Mouse (Mus musculus) megakaryocyte, adult 5-6 weeks (primary cell): ENCODE data around the gene Mlxipl. TPM values are rescaled to one million over a fixed set of nuclear protein-coding genes. Genes with fewer than 3 reads are reported as not detected.

Experiments used
- ATAC-seq: 2 replicates; pipeline ENCODE4 v1.8.0; 2016; ENCODE audit warnings: mild to moderate bottlenecking, inconsistent platforms; ENCODE audit not compliant: poor library complexity, severe bottlenecking
- total RNA-seq, 2 experiments: library from RNA; stranded (forward) in 1 of 2; stranded (reverse) in 1 of 2; fragments of 153-499, 151-499 nt in 1 of 2; fragments of 221-1000, 200-1000 nt in 1 of 2; gene quantifications; 2 replicates each; pipeline versions ENCODE4 v1.2.3 to v1.2.4; 2015 to 2017

Gene Mlxipl
- total RNA-seq, 2 experiments from 2014 or later: 0.31 to 0.62 TPM

- no peak for ATAC-seq
Measured at GRCm38 (mm10) chr5:135181776-135182175, 92.1 kb downstream of the Mlxipl start.

- ATAC-seq: no peak
Measured at GRCm38 (mm10) chr5:135183131-135183861, 93.6 kb downstream of the Mlxipl start.

DNA sequence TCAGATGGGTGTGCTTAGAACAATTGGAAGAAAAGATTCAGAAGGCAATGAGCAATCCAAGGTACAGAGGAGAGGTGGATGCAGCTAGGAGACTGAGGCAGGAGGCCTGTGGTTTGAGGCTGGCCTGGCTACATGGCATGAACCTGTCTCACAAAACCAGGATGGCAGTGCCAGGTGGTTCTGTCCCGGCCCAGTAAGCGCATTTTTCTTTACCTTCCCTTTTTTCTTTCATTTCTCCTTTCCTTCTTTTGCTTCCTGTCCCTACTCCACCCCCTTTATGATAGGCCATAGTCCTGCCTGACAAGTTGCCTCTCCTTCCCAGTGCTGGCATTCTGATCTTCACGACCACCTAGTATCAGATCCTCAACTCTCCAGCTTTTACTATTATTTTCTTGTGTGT, 95.3 kb downstream of the Mlxipl start:
- ATAC-seq: no peak

- ATAC-seq: no peak
Measured at GRCm38 (mm10) chr5:135185596-135185995, 95.9 kb downstream of the Mlxipl start.

- ATAC-seq: 0 out of 2 replicates have a peak, but pooled peaks have one; percentile 0
Measured at GRCm38 (mm10) chr5:135186231-135186620, 96.5 kb downstream of the Mlxipl start.

DNA sequence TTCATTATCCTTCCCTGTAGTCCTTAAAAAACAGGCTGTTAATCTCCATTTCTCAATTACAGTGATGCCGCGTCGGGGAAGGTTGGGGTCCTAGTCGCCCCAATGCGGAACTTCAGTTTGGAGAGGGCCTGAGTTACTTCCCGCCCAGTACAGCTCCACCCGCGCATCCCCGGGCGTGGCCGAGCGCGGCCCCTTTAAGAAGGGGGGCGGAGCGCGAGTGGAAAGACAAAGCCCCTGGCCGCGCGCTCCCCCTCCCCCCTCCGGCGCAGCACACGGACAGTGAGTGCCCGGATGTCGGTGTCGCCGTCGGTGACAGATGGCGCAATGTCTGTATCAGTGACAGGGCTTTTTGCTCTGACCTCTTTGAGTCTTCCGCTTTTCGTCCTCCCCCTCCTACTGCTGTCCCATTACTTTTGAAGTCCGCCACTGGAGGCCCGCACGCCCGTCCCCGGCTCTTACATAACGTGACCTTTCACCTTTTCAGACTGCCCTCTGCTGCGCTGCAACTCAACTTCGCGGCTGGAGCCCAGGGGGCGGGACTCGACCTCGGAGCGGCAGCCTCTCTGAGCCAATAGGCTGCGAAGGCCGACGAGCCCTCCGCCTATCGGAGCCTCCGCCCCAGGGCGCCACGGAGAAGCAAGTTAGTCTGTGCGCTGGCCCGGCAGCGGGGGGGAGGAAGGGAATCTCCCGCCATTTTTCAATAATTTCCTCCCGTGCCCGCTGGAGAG, 97.1 kb downstream of the Mlxipl start, which contains the start of gene Baz1b:
Baz1b (plus strand) TSS at position 644 of the 728 bp plus-strand sequence.
- peak; percentile 86 for ATAC-seq

DNA sequence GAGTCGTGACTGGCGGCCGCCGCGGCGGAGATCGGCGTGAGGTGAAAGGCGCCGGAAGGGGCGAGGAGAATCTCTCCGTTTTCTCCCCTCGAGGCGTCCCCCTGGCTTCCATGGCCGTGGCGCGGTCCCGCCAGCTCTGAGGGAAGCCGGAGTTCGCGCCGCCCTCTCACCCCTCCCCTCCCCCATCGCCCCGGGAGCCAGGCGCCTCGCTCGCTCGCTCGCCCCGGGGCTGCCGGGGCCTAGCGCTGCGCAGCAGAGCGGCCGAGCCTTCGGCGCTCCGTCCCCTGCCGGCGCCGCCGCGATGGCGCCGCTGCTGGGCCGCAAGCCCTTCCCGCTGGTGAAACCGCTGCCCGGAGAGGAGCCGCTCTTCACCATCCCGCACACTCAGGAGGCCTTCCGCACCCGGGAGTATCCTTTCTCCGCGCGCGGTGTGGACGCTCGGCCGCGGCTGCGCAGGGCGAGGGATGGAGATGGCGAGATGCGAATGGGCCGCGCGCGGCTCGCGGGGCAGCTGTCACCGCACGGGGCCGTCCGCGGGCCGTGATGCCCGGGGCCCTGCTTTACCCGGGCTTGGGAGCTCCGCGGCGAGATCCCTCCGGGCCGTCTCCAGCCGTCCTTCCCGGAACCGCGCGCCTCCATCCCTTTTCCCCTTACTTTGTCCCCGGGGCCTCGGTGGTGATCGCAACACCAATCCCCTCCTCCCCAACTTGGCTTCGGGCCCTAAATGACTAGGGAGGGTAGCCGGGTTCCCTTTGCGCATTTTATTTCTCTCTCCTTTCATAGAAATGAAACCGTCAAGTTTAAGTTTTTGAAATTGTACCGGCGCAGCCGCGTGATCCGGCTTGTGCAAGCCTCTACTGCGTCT, 97.9 kb downstream of the Mlxipl start:
- ATAC-seq: peak; percentile 20

Other genes with a start within 250 kb of the Mlxipl start
- not detected in 2 replicates for gene Tmem270, start 183.2 kb upstream of the Mlxipl start, total RNA-seq (2015)
- gene Tmem270, start 183.2 kb upstream of the Mlxipl start, total RNA-seq (2017): not detected in 2 replicates
- 7.8 and 8.2 TPM in 2 replicates for gene Cldn13, start 174.4 kb upstream of the Mlxipl start, total RNA-seq (2015)
- gene Cldn13, start 174.4 kb upstream of the Mlxipl start, total RNA-seq (2017): 2.9 and 7.7 TPM in 2 replicates
- gene Mettl27, start 157.5 kb upstream of the Mlxipl start, total RNA-seq (2015): 0.46 and 3.0 TPM in 2 replicates
- gene Mettl27, start 157.5 kb upstream of the Mlxipl start, total RNA-seq (2017): 0.89 and 1.3 TPM in 2 replicates
- gene Cldn4, start 143.0 kb upstream of the Mlxipl start, total RNA-seq (2015): not detected in 2 replicates
- not detected in 2 replicates for gene Cldn4, start 143.0 kb upstream of the Mlxipl start, total RNA-seq (2017)
- gene Cldn3, start 103.7 kb upstream of the Mlxipl start, total RNA-seq (2015): not detected in 2 replicates
- gene Cldn3, start 103.7 kb upstream of the Mlxipl start, total RNA-seq (2017): not detected in 2 replicates
- gene Abhd11, start 80.7 kb upstream of the Mlxipl start, total RNA-seq (2015): 52.5 and 55.0 TPM in 2 replicates
- gene Abhd11, start 80.7 kb upstream of the Mlxipl start, total RNA-seq (2017): 22.9 and 32.7 TPM in 2 replicates
- 0.09 TPM in 1 of 2 replicates, not detected in the other for gene Stx1a, start 66.4 kb upstream of the Mlxipl start, total RNA-seq (2015)
- gene Stx1a, start 66.4 kb upstream of the Mlxipl start, total RNA-seq (2017): not detected in 2 replicates
- gene Dnajc30, start 25.7 kb upstream of the Mlxipl start, total RNA-seq (2015): 15.5 and 16.3 TPM in 2 replicates
- gene Dnajc30, start 25.7 kb upstream of the Mlxipl start, total RNA-seq (2017): 3.5 and 10.0 TPM in 2 replicates
- 29.4 and 34.2 TPM in 2 replicates for gene Bud23, start 24.9 kb upstream of the Mlxipl start, total RNA-seq (2015)
- gene Bud23, start 24.9 kb upstream of the Mlxipl start, total RNA-seq (2017): 24.2 and 27.6 TPM in 2 replicates
- not detected in 2 replicates for gene Vps37d, start 11.6 kb upstream of the Mlxipl start, total RNA-seq (2015)
- not detected in 2 replicates for gene Vps37d, start 11.6 kb upstream of the Mlxipl start, total RNA-seq (2017)
- gene Tbl2, start 59.8 kb downstream of the Mlxipl start, total RNA-seq (2015): 5.5 and 5.7 TPM in 2 replicates
- 12.6 and 15.0 TPM in 2 replicates for gene Tbl2, start 59.8 kb downstream of the Mlxipl start, total RNA-seq (2017)
- gene Bcl7b, start 78.4 kb downstream of the Mlxipl start, total RNA-seq (2015): 23.5 and 46.6 TPM in 2 replicates
- 27.4 and 38.8 TPM in 2 replicates for gene Bcl7b, start 78.4 kb downstream of the Mlxipl start, total RNA-seq (2017)
- 66.1 and 71.1 TPM in 2 replicates for gene Baz1b, start 97.4 kb downstream of the Mlxipl start, total RNA-seq (2015)
- 129 and 134 TPM in 2 replicates for gene Baz1b, start 97.4 kb downstream of the Mlxipl start, total RNA-seq (2017)
- gene Fzd9, start 161.3 kb downstream of the Mlxipl start, total RNA-seq (2015): not detected in 2 replicates
- 0.26 TPM in 1 of 2 replicates, not detected in the other for gene Fzd9, start 161.3 kb downstream of the Mlxipl start, total RNA-seq (2017)